Mouse (Mus musculus) embryo, embryonic 10 days (tissue): ENCODE data around the gene Rflna.
A peak's percentile ranks its signal among the peaks of the same experiment; 100 is the strongest.

Source experiments
- DNase-seq: peaks from one replicate; pipeline ENCODE4 v3.0.0-alpha.2; 2015; ENCODE audit warnings: low spot score

Gene Rflna

DNA sequence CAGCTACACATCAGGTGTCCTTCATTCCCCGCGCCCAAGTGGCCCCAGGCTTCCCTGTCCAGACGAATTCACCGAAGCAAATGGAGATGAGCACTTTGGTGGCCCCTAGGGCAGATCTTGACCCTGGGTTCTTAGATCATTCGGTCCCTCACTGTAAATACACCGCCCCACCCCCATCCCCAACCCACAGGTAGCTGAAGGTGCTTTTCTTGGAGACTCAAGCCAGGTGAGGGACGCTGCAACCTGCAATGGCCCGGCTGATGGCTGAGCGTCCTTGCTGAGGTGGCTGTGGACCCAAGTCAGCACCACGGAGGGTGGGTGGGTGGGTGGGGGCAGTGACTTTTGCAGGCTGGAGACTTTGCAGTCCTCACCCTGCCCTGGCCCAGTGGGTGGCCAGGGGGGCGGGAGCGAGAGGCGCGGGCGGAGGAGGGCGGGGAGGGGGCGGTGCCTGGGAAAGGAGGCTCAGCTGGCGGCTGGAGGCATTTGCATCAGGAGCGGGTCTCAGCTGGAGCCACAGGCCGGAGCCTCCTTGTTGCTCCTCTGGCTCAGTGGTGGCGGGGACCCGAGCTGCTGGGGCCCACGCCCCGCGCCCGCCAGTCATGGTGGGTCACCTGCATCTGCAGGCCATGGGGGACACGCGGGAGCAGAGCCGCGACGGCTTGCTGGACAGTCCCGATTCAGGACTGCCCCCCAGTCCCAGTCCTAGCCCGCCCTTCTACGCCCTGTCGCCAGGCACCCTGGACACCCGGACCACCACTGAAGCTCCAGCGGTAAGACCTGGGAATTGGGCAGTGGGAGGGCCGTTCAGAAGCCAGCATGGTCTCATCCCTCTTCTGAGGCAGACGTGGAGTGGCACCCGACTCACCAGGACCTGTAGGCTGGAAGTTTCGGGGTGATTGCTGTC, at the start of gene Rflna:
Gene Rflna, plus strand, starts transcription at position 253 of the 904 bp plus-strand sequence.
- DNase-seq, result peak; percentile 73

DNA sequence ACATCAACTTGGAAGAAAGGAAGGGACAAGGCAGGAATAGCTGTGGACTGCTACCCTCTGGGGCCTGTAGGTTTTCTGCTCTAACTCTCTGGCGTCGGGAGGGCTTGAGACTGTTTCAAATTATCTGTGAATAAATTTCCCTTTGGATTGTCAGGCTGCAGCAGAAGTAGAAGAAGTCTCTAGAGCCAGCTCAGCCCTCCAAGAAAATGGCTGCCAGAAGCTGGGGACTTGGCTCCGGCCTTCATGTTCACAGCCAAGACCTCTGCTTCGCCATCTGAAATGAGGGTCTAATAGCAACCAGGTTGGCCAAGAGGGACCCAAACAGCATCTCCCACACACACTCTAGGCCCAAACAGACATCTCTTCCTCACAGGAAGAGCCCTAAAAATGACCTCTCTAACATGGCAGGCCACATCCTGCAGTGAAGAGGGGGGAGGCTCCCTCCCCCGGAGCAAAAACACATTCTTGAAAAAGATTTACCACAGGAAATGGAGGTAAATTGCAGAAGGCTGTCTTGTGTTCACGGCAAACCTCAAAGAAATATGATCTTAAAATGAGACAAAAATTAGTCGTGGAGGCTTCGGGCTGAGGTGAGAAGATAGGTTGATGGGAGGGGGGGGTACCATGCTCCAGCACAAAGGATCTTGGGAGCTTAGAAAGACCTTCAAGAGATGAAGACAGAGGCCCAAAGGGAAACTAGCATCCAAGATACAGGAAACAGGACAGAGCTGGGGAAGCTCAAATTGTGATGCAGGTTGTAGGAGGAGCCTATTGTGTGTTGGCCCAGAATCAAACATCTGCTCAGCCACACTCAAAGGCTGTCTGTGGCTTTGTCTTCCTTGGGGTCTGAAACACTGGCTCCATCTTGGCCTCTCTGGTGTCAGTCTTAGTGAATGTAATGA, 48.4 kb upstream of the Rflna start:
- no peak for DNase-seq

DNA sequence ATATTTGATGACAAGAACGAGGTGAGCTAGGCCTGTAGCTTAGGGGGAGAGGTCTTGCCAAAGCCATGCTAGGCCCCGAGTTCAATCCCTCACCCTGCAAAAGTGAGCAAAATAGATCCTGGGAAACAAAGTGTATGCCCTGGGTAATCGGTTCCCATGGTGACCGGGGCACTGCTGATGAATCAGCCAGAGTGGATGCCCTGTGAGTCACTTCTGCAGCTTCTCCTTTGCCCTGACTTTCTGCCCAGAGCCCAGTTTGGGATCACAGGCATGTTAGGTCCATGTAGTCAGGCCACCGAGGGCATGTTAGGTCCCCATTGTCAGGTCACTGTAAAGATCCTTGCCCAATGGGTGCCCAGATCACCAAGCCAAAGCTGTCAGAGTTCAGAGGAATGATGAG, 45.5 kb upstream of the Rflna start:
- no peak for DNase-seq

DNA sequence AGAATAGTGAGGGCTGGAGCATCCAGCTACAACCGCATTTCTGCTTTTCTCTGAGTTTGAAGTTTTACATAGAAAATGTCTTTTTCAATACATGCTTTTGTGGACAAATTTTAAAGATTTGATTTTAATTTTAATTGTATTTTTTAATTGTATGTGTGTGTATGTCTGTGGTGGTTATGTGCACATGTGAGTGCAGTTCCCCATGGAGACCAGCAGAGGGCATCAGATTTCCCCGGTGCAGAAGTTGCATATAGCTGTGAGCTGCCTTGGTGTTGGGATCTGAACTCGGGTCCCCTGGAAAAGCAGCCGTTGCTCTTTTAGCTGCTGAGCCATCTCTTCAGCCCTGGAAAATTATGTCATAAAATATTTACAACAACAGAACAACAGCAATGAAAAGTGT, 43.9 kb upstream of the Rflna start:
- DNase-seq, result no peak

DNA sequence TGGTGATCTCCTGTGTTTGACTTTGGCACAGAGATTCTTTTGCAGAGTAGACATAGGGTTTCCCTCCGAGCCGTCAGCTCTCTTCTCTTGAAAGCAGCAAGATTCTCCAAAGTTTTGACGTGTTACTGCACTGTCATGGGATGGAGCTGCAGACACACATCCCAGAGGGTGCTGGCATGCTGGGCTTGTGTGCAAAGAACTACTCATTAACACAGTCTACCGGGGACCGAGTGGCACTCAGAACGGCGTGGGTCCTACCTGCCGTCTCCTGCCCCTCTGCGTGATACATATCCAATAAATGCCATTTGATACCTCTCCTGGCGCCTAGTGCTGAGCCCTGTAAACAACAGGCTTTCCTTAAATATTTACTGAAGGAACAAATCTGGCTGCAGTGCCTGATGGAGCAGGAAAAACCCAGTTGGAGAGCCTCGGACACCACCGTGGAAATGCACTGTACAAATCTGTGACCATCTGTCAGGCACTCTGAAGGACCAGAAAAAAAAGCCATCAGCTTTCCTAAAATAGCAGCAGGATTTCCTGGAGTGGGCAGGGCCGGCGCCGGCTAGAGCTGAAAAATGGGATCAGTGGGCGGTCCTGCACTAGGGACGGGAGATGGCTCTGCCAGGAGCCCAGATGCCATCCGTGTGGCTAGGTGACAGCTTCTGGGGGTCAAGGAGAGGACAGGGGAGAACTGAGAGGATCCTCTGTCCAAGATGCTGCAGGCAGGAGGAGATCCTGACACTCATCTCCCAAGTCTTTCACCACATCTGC, 42.7 kb upstream of the Rflna start:
- DNase-seq, result peak; percentile 53

DNA sequence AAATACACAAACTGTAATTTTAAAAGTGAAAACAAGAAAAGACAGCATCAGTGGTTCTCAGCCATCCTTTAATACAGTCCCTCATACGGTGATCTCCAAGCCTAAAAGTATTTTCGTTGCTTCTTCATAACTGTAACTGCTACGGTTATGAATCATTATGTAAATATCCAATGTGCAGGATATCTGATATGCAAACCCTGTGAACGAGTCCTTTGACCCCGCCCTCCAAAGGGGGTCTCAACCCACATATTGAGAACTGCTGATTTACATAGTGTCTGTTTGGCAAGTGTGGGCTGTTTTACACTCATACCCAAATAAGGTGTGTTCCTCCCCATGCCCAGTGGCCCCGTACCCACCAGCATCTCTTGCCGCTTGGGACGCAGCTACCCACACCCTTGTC, 41.6 kb upstream of the Rflna start:
- DNase-seq, result no peak

DNA sequence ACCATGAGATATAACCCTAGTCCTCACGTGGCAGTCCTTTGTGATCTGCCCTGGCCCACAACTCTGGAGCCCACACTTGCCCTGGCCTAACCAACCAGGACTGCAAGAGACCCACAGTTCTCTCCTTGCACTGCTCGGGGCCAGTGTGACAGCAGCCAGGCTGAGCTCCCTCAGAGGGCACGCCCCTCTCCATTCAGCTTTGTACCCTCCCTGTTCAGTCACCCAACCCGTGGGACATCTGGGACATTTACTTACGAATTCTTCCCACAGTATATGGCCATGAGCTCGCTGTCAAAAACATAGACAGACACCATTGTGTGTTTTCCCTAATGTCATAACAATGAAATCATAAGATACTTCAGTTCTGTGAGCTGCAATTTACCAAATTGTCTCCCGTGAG, 40.3 kb upstream of the Rflna start:
- DNase-seq, result no peak

DNA sequence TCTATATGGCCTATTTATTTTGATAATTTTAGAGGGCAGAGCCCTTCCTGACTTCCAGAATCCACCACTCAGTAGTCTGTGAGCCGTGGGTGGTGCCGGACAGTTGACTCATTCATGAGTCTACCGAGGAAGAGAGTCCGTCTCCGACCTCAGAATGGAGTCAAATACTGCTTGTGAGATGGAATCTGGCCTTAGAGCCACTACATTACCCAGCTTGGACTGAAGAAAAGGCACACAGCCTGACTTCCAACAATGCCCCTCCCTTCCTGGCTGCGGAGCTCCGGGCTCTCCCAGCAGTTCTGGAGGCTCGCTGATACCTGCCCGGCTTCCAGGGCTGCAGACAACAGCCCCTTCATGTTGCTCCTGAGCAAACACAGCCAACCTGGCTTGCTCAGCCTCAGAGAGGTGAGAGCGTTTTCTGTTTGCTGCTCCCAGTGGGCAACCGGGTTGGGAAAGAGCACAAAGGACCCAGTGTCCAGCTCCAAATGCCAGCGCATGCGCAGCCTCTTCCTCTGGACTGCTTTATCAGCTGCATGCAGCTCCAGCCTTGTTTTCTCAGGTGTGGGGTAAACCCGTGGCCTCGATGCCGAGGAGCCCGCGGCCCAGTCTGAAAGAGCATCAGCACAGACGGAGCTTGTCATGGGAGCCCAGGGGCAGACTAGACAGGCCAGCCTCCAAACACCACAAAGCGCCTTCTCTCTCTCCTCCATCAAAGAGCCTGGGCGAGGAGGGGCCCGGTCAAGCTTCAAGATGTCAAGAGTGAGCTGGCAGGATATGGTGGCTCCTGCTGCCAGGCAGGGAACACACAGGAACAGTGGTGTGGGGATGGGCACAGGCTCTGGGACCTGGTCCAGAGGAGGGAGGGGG, 39.0 kb upstream of the Rflna start:
- peak; percentile 85 for DNase-seq

DNA sequence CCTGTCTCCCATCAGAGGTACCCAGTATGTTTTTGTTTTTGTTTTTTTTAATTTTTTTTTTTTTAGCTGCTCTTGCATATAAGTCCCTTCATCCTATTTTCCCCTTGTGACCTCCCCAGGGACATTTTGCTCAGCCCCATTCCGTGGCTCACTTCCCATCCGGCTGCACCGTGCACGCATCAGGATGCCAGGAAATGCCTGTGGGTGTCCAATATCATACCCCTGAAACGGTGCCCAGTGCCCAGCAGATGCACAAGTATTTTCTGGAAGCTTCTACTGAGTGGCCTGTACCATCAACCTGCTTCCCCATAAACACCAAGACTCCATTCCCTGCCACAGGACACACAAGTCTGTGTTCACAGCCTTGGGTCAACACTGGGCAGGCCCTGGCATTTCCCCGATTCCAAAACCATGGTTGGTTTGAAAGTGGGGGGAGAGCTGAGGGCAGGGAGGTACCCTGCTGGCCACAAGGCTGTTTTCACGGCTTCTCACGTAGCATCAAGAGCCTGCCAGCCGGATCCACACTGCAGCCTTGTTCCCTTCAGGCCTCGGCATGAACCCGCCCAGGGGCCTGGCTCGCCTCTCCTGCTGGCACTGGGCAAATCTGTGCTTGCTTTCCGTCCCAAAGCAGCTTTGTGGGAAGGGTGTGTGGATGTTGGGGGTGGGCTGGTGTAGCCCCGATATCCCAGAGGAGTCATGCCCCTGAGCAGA, 36.2 kb upstream of the Rflna start:
- DNase-seq, result no peak

DNA sequence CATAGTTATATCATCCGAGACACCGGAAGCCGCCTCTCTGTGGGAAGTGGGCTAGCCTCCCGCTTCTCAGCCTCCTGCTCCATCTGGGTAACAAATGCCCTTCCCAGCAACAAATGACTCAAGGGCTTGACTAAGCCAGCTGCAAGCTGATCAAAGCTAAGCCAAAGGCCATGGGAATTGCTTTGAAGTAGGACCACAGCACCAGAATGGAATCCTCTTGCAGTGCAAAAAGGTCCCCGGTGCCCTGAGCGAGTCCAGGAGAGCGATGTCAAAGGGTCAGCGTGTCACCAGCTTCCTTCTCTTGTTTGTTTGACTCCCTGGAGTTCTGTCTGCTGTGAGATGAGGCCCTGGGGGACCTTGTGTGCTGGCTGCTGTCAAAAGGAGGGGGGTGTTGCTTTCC, 33.2 kb upstream of the Rflna start:
- peak; percentile 84 for DNase-seq

DNA sequence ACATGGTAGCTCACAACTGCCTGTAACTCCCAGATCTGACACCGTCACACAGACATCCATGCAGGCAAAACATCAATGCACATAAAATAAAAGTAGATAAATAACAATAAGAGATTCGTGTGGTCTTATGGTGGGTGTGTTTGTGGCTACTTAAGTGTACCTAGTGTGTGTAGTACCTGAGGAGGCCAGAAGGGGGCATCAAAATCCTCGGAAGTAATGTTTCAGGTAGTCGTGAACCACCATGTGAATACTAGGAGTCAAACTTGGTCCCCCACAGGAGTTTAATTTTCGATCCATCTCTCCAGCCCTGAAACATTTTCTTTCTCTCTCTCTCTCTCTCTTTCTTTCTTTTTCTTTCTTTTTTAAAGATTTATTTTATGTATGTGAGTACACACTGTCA, 16.8 kb upstream of the Rflna start:
- DNase-seq, result no peak

DNA sequence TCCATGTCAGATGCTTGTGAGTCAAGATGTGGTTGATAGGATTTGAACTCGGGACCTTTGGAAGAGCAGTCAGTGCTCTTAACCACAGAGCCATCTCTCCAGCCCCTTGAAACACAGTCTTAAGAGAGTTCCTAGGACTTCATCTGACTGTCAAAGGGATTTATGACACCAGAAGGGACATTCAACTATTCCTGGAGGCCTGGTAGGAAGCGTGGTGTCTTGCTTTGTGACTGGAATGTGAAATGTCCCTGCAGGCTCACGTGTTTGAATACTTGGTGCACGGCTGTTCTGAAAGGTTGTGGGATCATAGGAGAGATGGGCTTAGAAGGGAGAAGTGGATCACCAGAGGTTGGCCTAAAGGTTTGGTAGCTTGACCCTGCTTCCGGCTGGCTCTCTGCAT, 16.4 kb upstream of the Rflna start:
- no peak for DNase-seq

DNA sequence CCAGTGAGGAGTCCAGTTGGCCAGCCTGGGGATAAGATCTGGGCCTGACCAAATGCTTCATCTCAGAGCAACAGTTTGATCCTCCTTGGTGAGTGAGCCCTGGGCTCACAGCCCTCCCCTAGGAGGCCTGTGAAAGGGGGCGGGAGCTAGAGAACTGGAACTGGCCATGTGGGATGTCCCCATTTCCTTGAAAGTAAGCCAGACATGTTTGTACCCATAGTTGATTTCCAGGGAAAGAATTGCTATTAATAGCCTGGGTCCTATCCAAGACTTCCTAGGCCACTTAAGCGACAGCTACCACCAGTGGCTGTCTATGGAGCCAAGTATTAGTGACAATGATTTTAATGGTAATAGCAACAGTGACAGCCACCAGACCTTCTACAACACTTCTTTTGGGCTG, 13.3 kb upstream of the Rflna start:
- DNase-seq, result no peak

DNA sequence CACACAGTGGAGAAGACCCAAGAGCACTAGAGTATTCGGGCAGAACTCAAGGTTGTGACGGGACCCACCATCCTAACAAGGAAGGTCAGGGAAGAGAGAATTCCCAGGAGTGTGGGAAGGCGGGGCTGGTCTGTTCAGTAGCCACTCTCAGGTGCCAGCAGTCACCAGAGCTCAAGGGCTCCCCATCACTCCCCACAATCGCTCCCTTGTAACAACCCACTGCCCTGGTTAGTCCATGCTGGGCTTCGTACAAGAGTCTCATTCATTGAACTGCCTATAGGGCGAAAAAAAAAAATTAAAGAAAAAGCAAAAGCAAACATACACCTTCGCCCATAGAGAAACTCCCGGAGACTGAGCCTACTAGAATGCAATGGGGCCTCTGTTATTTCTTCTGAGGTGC, 10.7 kb upstream of the Rflna start:
- no peak for DNase-seq

DNA sequence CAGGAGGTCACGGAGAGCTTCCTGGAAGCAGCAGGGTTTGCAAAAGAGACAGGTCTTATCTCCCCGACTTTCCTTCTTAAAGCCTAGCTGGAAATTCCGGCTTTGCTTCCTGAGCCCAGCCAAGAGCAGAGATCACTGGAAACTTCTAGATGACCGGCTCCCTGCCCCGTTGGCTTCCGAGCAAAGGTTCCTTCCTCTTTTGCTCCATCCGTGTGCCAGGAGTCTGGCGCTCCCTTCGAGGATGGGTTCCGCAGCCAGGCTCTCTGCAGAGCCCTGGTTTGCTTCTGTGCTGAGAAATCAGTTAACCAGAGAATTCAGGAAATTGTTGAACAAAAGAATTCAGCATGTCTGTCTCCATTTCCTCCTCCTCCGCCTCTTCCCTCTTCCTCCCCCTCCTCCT, 10.1 kb upstream of the Rflna start:
- no peak for DNase-seq

DNA sequence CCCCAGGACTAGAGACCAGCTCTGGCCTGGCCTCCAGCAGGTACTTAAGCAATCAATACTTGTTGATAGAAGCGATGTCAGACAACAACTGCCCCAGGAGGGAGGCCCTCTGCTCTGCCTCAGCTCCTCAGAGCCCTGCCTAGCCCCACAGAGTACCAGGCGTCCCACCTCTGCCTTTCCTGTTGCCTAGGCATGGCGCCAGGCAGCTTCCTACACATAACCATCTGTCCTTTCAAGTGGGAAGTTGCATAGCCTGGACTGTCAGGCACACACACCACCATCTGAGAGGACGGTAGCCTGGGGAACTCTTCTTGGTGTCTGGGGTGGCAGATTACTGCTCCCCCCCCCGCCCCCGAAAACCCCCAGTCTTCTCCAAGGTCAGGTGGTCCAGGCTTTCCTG, 6.2 kb upstream of the Rflna start:
- DNase-seq, result no peak

DNA sequence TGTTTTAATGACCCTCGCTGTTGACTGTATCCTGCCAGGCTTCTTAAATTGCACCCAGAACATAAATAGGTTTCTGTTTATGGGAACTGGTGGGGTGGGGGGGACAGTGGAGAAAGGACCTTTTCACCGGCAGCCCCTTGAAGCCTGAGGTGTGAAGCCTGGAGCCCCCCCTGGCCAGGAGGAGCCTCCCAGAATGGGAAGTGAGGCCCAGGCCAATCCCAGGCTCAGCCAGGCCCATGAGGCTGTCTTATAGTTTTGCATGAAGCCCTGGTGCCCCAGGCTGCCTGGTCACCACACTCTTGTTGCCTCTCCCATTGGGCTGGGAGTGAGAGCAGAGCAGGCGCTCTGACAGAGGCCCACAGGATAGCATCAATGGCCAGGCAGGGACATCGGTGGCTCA, 5.1 kb upstream of the Rflna start:
- no peak for DNase-seq

DNA sequence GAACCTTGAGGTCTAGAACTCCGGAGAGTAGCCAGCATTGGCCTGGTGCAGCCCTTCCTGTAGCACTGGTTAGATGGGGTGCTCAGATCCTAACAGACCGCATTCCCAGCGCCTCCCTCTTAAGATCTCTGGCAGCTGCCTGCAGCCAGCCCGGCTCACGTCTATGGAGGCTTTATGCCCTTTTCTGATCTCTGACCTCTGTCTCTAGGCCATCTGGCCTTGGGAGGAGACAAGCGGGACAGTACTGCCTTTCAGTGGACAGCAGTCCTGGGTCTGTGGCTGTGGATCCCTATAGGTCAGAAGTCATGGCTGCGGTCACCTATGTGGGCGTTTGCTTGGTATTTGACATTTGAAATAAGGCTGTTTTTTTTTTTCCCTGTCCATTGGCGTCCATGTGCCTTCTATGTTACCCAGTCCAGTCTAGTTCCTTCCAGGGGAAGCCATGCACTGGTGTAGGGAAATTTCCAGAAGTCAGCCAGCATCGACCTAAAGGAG, 2.2 kb upstream of the Rflna start:
- DNase-seq, result peak; percentile 71

DNA sequence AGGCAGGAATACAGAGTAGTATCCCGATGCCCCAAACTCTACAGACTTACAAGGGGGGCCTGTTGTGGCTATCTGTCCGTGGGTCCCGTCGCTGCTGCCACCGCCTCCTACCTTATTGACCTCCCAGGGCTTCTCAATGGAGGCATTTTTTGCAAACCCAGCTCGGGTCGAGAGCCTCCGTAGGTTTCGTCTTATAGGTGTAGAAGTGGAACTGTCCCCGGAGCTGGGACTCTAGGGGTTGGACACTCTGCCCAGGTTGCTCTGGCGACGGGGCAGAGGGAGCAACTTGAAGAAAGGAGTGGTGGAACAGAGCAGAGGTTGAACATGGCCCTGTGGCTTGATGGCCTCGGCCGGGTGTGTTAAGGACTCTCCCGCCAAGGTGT, 843 bp downstream of the Rflna start:
- DNase-seq, result peak; percentile 20

DNA sequence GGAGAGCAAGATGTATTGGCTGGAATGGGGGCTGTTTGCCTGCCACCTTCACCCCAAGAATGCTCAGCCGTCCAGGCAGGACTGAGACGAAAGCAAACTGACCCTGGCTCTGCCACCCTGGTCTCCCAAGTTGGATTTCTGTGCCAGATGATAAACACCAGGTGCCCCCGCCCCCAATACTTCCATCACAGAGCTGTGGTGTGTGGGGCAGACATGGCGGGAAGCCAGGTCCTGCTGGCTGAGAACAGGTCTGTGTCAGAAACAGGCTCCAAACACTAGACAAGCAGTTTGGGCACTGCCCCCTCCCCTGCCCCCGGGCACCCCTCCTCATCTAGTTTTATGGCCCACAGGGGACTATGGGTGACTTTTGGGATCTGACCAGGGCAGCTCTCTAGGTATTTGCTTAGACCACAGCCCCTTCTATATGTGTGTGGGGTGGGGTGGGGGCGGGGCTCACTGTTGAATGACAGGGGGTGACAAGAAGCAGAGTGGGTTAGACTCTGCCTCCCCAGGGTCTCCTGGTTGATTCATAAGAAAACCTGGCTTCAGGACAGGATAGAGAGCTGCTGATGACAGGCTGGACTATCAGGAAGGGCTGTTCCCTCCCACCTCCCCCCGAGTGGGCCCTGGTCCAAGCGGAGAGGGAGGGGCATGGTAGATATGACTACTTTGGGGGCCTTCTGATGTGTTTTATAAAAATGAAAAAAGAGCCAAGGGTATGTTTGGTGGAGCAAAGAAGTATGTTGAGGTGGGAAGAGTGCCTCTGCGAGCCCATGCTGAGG, 3.0 kb downstream of the Rflna start:
- no peak for DNase-seq
